Comparison of ENCODE assay signal across 8 mouse cellular contexts in genomic region chr19:5911430-5912102, GRCm38 (mm10). TPM values are rescaled to one million over a fixed set of nuclear protein-coding genes. Genes with fewer than 3 reads are reported as not detected.
DNase-seq lines count a peak whose midpoint lies in the region; ATAC-seq lines count a peak whose summit lies in the region.

No protein-coding gene starts in this region.

- H3K4me3 ChIP-seq in neural tube, embryonic 11.5 days (ENCODE audit: low read depth, low read length) = peak overlapping the region; percentile 99
- peak overlapping the region; percentile 97 for H3K4me3 ChIP-seq in embryonic facial prominence, embryonic 12.5 days
- H3K4me3 ChIP-seq in limb, embryonic 11.5 days (ENCODE audit: low read depth, low read length) = peak overlapping the region; percentile 80
- peak overlapping the region; percentile 97 for H3K4me3 ChIP-seq in stomach, embryonic 14.5 days (ENCODE audit: low read depth, low read length)

- H3K27me3 ChIP-seq in neural tube, embryonic 11.5 days (ENCODE audit: control insufficient read depth, insufficient read depth, low read length) = no peaks in the 10 kb centered on the region
- H3K27me3 ChIP-seq in embryonic facial prominence, embryonic 12.5 days = no peaks in the 10 kb centered on the region
- H3K27me3 ChIP-seq in limb, embryonic 11.5 days (ENCODE audit: control insufficient read depth, insufficient read depth, low read length) = no peaks in the 10 kb centered on the region
- H3K27me3 ChIP-seq in stomach, embryonic 14.5 days (ENCODE audit: control insufficient read depth, insufficient read depth, low read length) = no peaks in the 10 kb centered on the region

- intact Hi-C loops in left cerebral cortex, postnatal 4 days (cut with DNase I) = no loop called here

- peak overlapping the region; percentile 96 for H3K9ac ChIP-seq in neural tube, embryonic 11.5 days (ENCODE audit: low read length)
- peak overlapping the region; percentile 98 for H3K9ac ChIP-seq in embryonic facial prominence, embryonic 12.5 days
- peak overlapping the region; percentile 95 for H3K9ac ChIP-seq in limb, embryonic 11.5 days (ENCODE audit: low read length)
- peak overlapping the region; percentile 98 for H3K9ac ChIP-seq in stomach, embryonic 14.5 days (replicated peaks; ENCODE audit: low read depth, low read length)

- DNase-seq in neural tube, embryonic 11.5 days (ENCODE audit: low spot score) = no peak
- no peak for DNase-seq in neural tube, embryonic 10.5 days (ENCODE audit: extremely low spot score, low spot score)
- DNase-seq in limb, embryonic 11.5 days (ENCODE audit: low spot score) = no peak
- no peak for DNase-seq in left cerebral cortex, postnatal 4 days
- DNase-seq in layer of hippocampus, postnatal 25 days (ENCODE audit: extremely low spot score in 1 of 2, low spot score in 1 of 2) = no peak
- DNase-seq in testis, postnatal 10 days (ENCODE audit: low spot score) = no peak

- peak overlapping the region; percentile 49 for H3K4me2 ChIP-seq in neural tube, embryonic 11.5 days (ENCODE audit: low read depth)
- peak overlapping the region; percentile 72 for H3K4me2 ChIP-seq in embryonic facial prominence, embryonic 12.5 days (replicated peaks)
- peak overlapping the region; percentile 54 for H3K4me2 ChIP-seq in limb, embryonic 11.5 days (ENCODE audit: low read depth, severe bottlenecking)
- peak overlapping the region; percentile 80 for H3K4me2 ChIP-seq in stomach, embryonic 14.5 days (replicated peaks; ENCODE audit: low read depth, low read length)

- no peak for ATAC-seq in neural tube, embryonic 11.5 days (ENCODE audit: insufficient read depth, low FRiP score, low TSS enrichment)
- no peak for ATAC-seq in embryonic facial prominence, embryonic 12.5 days (ENCODE audit: insufficient number of reproducible peaks, insufficient read depth, low FRiP score, low TSS enrichment)
- no peak for ATAC-seq in limb, embryonic 11.5 days (ENCODE audit: insufficient number of reproducible peaks, low FRiP score, low TSS enrichment, low read depth)
- ATAC-seq in stomach, embryonic 14.5 days (ENCODE audit: insufficient number of reproducible peaks, insufficient read depth, low FRiP score, low read depth) = no peak

- H3K4me1 ChIP-seq in neural tube, embryonic 11.5 days (ENCODE audit: control insufficient read depth, insufficient read depth, low read length) = peaks cover 13% of the 10 kb centered on the region
- H3K4me1 ChIP-seq in embryonic facial prominence, embryonic 12.5 days = peaks cover 18% of the 10 kb centered on the region
- peaks cover 13% of the 10 kb centered on the region for H3K4me1 ChIP-seq in limb, embryonic 11.5 days (ENCODE audit: control insufficient read depth, insufficient read depth, low read length)
- H3K4me1 ChIP-seq in stomach, embryonic 14.5 days (ENCODE audit: control insufficient read depth, insufficient read depth, low read length) = peaks cover 22% of the 10 kb centered on the region

- WGBS in neural tube, embryonic 11.5 days = 10% methylated on average over 14 of the region's 14 CpGs
- WGBS in embryonic facial prominence, embryonic 12.5 days = 11% methylated on average over 14 of the region's 14 CpGs
- WGBS in limb, embryonic 11.5 days = 14% methylated on average over 14 of the region's 14 CpGs
- 3% methylated on average over 14 of the region's 14 CpGs for WGBS in stomach, embryonic 14.5 days

- H3K9me3 ChIP-seq in neural tube, embryonic 11.5 days (ENCODE audit: control insufficient read depth, low read length) = no peaks in the 10 kb centered on the region
- no peaks in the 10 kb centered on the region for H3K9me3 ChIP-seq in embryonic facial prominence, embryonic 12.5 days
- no peaks in the 10 kb centered on the region for H3K9me3 ChIP-seq in limb, embryonic 11.5 days (ENCODE audit: control insufficient read depth, low read length)
- H3K9me3 ChIP-seq in stomach, embryonic 14.5 days (ENCODE audit: control insufficient read depth, low read depth, low read length) = no peaks in the 10 kb centered on the region

- H3K36me3 ChIP-seq in neural tube, embryonic 11.5 days (ENCODE audit: control insufficient read depth, insufficient read depth, low read length) = peaks cover 4% of the 10 kb centered on the region; the same call in 1 of the 2 replicates
- peaks cover 6% of the 10 kb centered on the region for H3K36me3 ChIP-seq in embryonic facial prominence, embryonic 12.5 days
- peaks cover 3% of the 10 kb centered on the region for H3K36me3 ChIP-seq in limb, embryonic 11.5 days (ENCODE audit: control insufficient read depth, insufficient read depth, low read length)
- H3K36me3 ChIP-seq in stomach, embryonic 14.5 days (ENCODE audit: control insufficient read depth, insufficient read depth, low read length) = peaks cover 6% of the 10 kb centered on the region

- peak overlapping the region; percentile 80 for H3K27ac ChIP-seq in neural tube, embryonic 11.5 days (ENCODE audit: low read depth, low read length)
- H3K27ac ChIP-seq in embryonic facial prominence, embryonic 12.5 days = peak overlapping the region; percentile 91
- no peak overlapping the region; the same call in 1 of the 2 replicates for H3K27ac ChIP-seq in limb, embryonic 11.5 days (replicated peaks; ENCODE audit: low read depth, low read length)
- peak overlapping the region; percentile 78 for H3K27ac ChIP-seq in stomach, embryonic 14.5 days (ENCODE audit: low read length)

RNA-seq across cellular contexts. Expression of gene Dpf2, which starts 1.2 kb away (rescaled TPM):
- polyA plus RNA-seq in neural tube, embryonic 11.5 days (2014; fragmentation: Nextera tagmentation; extraction: Ambion mirVana) = 195 and 225 TPM in 2 replicates
- 192 and 207 TPM in 2 replicates for polyA plus RNA-seq in embryonic facial prominence, embryonic 12.5 days (2016; fragmentation: Nextera tagmentation; extraction: Ambion mirVana)
- polyA plus RNA-seq in limb, embryonic 11.5 days (2014; fragmentation: Nextera tagmentation; extraction: Ambion mirVana) = 209 and 218 TPM in 2 replicates
- 132 and 148 TPM in 2 replicates for polyA plus RNA-seq in stomach, embryonic 14.5 days (2014; fragmentation: Nextera tagmentation; extraction: Ambion mirVana)
- 10 to 100 TPM; 76.1 to 84.1 TPM for total RNA-seq in left cerebral cortex, postnatal 4 days (2021)
- total RNA-seq in layer of hippocampus, postnatal 25 days (2021) = 10 to 100 TPM; 82.5 to 95.6 TPM

RNA-seq across cellular contexts. Expression of gene Cdc42ep2, which starts 13.1 kb away (rescaled TPM):
- 3.9 and 4.0 TPM in 2 replicates for polyA plus RNA-seq in neural tube, embryonic 11.5 days (2014; fragmentation: Nextera tagmentation; extraction: Ambion mirVana)
- 3.6 and 4.2 TPM in 2 replicates for polyA plus RNA-seq in embryonic facial prominence, embryonic 12.5 days (2016; fragmentation: Nextera tagmentation; extraction: Ambion mirVana)
- polyA plus RNA-seq in limb, embryonic 11.5 days (2014; fragmentation: Nextera tagmentation; extraction: Ambion mirVana) = 1.5 and 2.2 TPM in 2 replicates
- 7.3 and 7.4 TPM in 2 replicates for polyA plus RNA-seq in stomach, embryonic 14.5 days (2014; fragmentation: Nextera tagmentation; extraction: Ambion mirVana)
- 10 to 100 TPM; 11.2 to 14.2 TPM for total RNA-seq in left cerebral cortex, postnatal 4 days (2021)
- 1 to 10 TPM; 6.3 to 6.4 TPM for total RNA-seq in layer of hippocampus, postnatal 25 days (2021)

RNA-seq across cellular contexts. Expression of gene Tigd3, which starts 17.6 kb away (rescaled TPM):
- polyA plus RNA-seq in neural tube, embryonic 11.5 days (2014; fragmentation: Nextera tagmentation; extraction: Ambion mirVana) = 5.7 and 6.6 TPM in 2 replicates
- polyA plus RNA-seq in embryonic facial prominence, embryonic 12.5 days (2016; fragmentation: Nextera tagmentation; extraction: Ambion mirVana) = 5.3 and 6.3 TPM in 2 replicates
- 4.7 and 5.1 TPM in 2 replicates for polyA plus RNA-seq in limb, embryonic 11.5 days (2014; fragmentation: Nextera tagmentation; extraction: Ambion mirVana)
- 3.1 and 3.2 TPM in 2 replicates for polyA plus RNA-seq in stomach, embryonic 14.5 days (2014; fragmentation: Nextera tagmentation; extraction: Ambion mirVana)
- total RNA-seq in left cerebral cortex, postnatal 4 days (2021) = 10 to 100 TPM; 10.2 to 11.7 TPM
- total RNA-seq in layer of hippocampus, postnatal 25 days (2021) = 1 to 10 TPM; 3.4 TPM

RNA-seq across cellular contexts. Expression of gene Slc25a45, which starts 34.0 kb away (rescaled TPM):
- polyA plus RNA-seq in neural tube, embryonic 11.5 days (2014; fragmentation: Nextera tagmentation; extraction: Ambion mirVana) = 0.74 and 1.7 TPM in 2 replicates
- 2.0 and 3.1 TPM in 2 replicates for polyA plus RNA-seq in embryonic facial prominence, embryonic 12.5 days (2016; fragmentation: Nextera tagmentation; extraction: Ambion mirVana)
- 1.5 TPM in 2 replicates for polyA plus RNA-seq in limb, embryonic 11.5 days (2014; fragmentation: Nextera tagmentation; extraction: Ambion mirVana)
- 1.8 and 2.8 TPM in 2 replicates for polyA plus RNA-seq in stomach, embryonic 14.5 days (2014; fragmentation: Nextera tagmentation; extraction: Ambion mirVana)
- 1 to 10 TPM; 1.4 to 2.0 TPM for total RNA-seq in left cerebral cortex, postnatal 4 days (2021)
- 1 to 10 TPM; 3.1 to 3.4 TPM for total RNA-seq in layer of hippocampus, postnatal 25 days (2021)

RNA-seq across cellular contexts. Expression of gene Frmd8, which starts 36.5 kb away (rescaled TPM):
- 19.9 and 20.7 TPM in 2 replicates for polyA plus RNA-seq in neural tube, embryonic 11.5 days (2014; fragmentation: Nextera tagmentation; extraction: Ambion mirVana)
- 35.3 and 41.4 TPM in 2 replicates for polyA plus RNA-seq in embryonic facial prominence, embryonic 12.5 days (2016; fragmentation: Nextera tagmentation; extraction: Ambion mirVana)
- polyA plus RNA-seq in limb, embryonic 11.5 days (2014; fragmentation: Nextera tagmentation; extraction: Ambion mirVana) = 21.2 and 24.4 TPM in 2 replicates
- polyA plus RNA-seq in stomach, embryonic 14.5 days (2014; fragmentation: Nextera tagmentation; extraction: Ambion mirVana) = 18.3 and 18.6 TPM in 2 replicates
- total RNA-seq in left cerebral cortex, postnatal 4 days (2021) = 10 to 100 TPM; 12.1 to 13.4 TPM
- total RNA-seq in layer of hippocampus, postnatal 25 days (2021) = 10 to 100 TPM; 15.6 to 15.8 TPM
